16 mouse cellular contexts compared by ENCODE assay signal in genomic region chr1:82180427-82180826, GRCm38 (mm10). TPM values are rescaled to one million over a fixed set of nuclear protein-coding genes. Genes with fewer than 3 reads are reported as not detected.
"Had no signal": no experiment of that assay in that cellular context is flagged by ENCODE, and none has a peak within 500 bp of the region (broad histone marks: within the 10 kb centered on the region; RNA-seq: fewer than 3 reads in every experiment).

No protein-coding gene starts in this region.

- H3K27ac ChIP-seq: kidney, postnatal 0 days; limb, embryonic 10.5 days; midbrain, embryonic 13.5 days had no signal

- H3K9me3 ChIP-seq: limb, embryonic 10.5 days; midbrain, embryonic 13.5 days had no signal

- H3K27me3 ChIP-seq: midbrain, embryonic 13.5 days had no signal

- H3K4me3 ChIP-seq: limb, embryonic 10.5 days; midbrain, embryonic 13.5 days had no signal

- H3K36me3 ChIP-seq: limb, embryonic 10.5 days; midbrain, embryonic 13.5 days had no signal

- H3K9ac ChIP-seq: midbrain, embryonic 13.5 days had no signal

- ATAC-seq: lung, postnatal 0 days; midbrain, embryonic 13.5 days had no signal

- DNase-seq: kidney, adult 11 months; kidney, adult 9 months; kidney, postnatal 36 days; layer of hippocampus, adult 9-11 months; layer of hippocampus, postnatal 36 days; lung, adult 2 months; lung, postnatal 36 days; thymus, adult 18-20 months; thymus, postnatal 14 days had no signal

- H3K4me2 ChIP-seq: midbrain, embryonic 13.5 days had no signal

- H3K4me1 ChIP-seq: limb, embryonic 10.5 days; midbrain, embryonic 13.5 days had no signal

RNA-seq across cellular contexts. Expression of gene Gm9747, which starts 52.5 kb away (rescaled TPM):
- total RNA-seq: layer of hippocampus, adult 18-20 months; layer of hippocampus, postnatal 36 days; megakaryocyte progenitor cell, adult 5-6 weeks; midbrain, postnatal 0 days had no signal
